Mouse (Mus musculus): ENCODE results near the gene Irf2.

DNA sequence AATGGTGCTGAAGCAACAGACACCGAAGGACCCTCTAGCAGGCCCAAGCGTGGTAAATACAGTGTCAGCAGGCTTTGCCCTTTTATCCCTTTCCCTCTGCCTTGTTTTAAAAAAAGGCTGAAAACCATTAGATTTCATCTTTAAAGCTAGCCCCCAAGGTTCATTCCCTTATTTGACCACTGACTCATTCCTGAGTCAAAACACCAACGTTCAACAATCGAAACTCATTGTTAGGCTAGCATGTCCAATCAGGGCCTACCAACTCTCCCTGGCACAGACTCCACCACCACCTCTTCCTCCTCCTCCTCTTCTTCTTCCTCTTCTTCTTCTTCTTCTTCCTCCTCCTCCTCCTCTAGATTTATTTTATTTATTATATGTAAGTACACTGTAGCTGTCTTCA lies 30.2 kb upstream of the Irf2 start:
- TF ChIP-seq CHD2 (IDR thresholded peaks at IDR 0.05; ENCODE audit: low read depth, low read length), result no peak
- no peak for TF ChIP-seq ZNF384 (IDR thresholded peaks at IDR 0.05; ENCODE audit: low read depth, low read length)
